Mouse (Mus musculus) intestine, embryonic 15.5 days (tissue): ENCODE results near the gene Fkbp11. TPM values are rescaled to one million over a fixed set of nuclear protein-coding genes. Genes with fewer than 3 reads are reported as not detected.

ENCODE experiments used
- ATAC-seq: fragments of 200-750 bp; cut with Nextera tagmentation; 2 replicates; pipeline ENCODE4 v1.8.0; 2017; ENCODE audit warnings: moderate TSS enrichment, moderate library complexity
- H3K27ac ChIP-seq: fragments of 300-500 bp; sonication (generic); 2 replicates; pipeline ENCODE4 v1.5.1; 2015; ENCODE audit warnings: mild to moderate bottlenecking, inconsistent platforms
- H3K27me3 ChIP-seq: fragments of 300-500 bp; sonication (generic); replicated peaks from 2 replicates; pipeline ENCODE4 v1.6.1; 2015; ENCODE audit warnings: inconsistent platforms
- H3K36me3 ChIP-seq: fragments of 300-500 bp; sonication (generic); 2 replicates; pipeline ENCODE4 v1.6.1; 2015; ENCODE audit warnings: inconsistent platforms
- H3K4me1 ChIP-seq: fragments of 300-500 bp; sonication (generic); replicated peaks from 2 replicates; pipeline ENCODE4 v1.6.1; 2015; ENCODE audit warnings: inconsistent platforms
- H3K4me2 ChIP-seq: fragments of 300-500 bp; sonication (generic); replicated peaks from 2 replicates; pipeline ENCODE4 v1.6.1; 2015; ENCODE audit warnings: mild to moderate bottlenecking, inconsistent platforms
- H3K4me3 ChIP-seq: fragments of 300-500 bp; sonication (generic); replicated peaks from 2 replicates; pipeline ENCODE4 v1.5.1; 2015; ENCODE audit warnings: inconsistent platforms
- H3K9ac ChIP-seq: fragments of 300-500 bp; sonication (generic); 2 replicates; pipeline ENCODE4 v1.6.1; 2015; ENCODE audit warnings: inconsistent platforms
- H3K9me3 ChIP-seq: fragments of 300-500 bp; sonication (generic); 2 replicates; pipeline ENCODE4 v1.6.1; 2016; ENCODE audit warnings: inconsistent platforms
- WGBS: fragments of 180-500 bp; shearing (Covaris S2); methylation state at CpG from one replicate; pipeline ENCODE4 v1.1.7; 2015; 5-methylcytosine and 5-hydroxymethylcytosine counted together
- polyA plus RNA-seq: library from polyadenylated mRNA; unstranded; fragments of >200 nt; fragmentation: Nextera tagmentation; extraction: Ambion mirVana; gene quantifications from 2 replicates; pipeline ENCODE4 v1.2.1, GENCODE M21; 2015

Fkbp11 gene
- polyA plus RNA-seq, 1 experiment from 2014 or later: 68.0 TPM

DNA sequence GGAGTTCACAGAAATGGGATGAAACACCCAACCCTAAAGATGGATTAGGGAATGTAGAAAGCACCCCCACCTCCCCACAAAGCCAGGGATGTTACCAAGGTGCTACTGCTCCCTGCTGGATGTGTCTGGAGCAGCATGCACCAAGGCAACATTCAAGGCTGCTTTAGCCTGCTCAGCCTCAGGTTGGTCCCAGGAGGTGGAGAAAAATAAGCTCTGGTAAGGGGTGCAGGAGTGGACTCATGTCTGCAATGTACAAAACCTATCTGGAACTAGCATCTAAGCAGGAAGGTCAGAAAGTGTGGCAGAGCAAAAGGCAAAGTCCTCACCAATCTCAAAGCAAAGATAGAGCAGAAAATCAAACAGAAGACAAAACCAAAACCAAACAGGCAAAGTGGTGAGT, 9.9 kb upstream of the Fkbp11 start:
- Histone ChIP-seq H3K4me1 (peaks cover 7% of the 10 kb centered on the region; the same call in 1 of the 2 replicates), H3K36me3 (peaks cover 38% of the 10 kb centered on the region), H3K9me3 (no peaks in the 10 kb centered on the region), H3K9ac (no peak overlapping the region), H3K4me2 (no peak overlapping the region), H3K4me3 (no peak overlapping the region), H3K27ac (no peak overlapping the region), H3K27me3 (no peaks in the 10 kb centered on the region)
- ATAC-seq: no peak

DNA sequence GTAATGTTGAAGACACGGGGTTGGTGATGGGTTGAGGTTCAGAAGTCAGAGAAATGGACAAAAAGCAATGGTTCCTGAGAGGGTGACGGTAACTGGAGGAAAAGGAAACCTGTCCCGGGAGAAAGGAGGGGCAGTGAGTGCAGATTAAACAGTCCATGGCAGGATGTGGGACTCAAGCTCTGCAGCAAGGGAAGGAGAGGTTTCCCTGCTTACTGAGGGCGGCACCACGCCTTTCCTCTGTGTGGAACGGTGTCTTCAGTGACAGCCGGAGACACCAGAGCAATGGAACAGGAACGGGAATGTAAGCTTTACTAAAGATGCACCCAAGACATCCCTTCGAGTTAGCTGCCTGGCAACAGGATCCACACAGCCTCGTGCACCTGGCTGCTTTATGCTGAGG, 8.5 kb upstream of the Fkbp11 start:
- H3K4me3 ChIP-seq: no peak overlapping the region
- H3K27ac ChIP-seq: no peak overlapping the region
- no peak for ATAC-seq
- H3K4me1 ChIP-seq: peaks cover 7% of the 10 kb centered on the region; the same call in 1 of the 2 replicates
- H3K9ac ChIP-seq: no peak overlapping the region
- no peaks in the 10 kb centered on the region for H3K27me3 ChIP-seq
- peaks cover 32% of the 10 kb centered on the region for H3K36me3 ChIP-seq
- H3K9me3 ChIP-seq: no peaks in the 10 kb centered on the region
- H3K4me2 ChIP-seq: no peak overlapping the region
- 89% methylated on average over 10 of the region's 10 CpGs for WGBS

DNA sequence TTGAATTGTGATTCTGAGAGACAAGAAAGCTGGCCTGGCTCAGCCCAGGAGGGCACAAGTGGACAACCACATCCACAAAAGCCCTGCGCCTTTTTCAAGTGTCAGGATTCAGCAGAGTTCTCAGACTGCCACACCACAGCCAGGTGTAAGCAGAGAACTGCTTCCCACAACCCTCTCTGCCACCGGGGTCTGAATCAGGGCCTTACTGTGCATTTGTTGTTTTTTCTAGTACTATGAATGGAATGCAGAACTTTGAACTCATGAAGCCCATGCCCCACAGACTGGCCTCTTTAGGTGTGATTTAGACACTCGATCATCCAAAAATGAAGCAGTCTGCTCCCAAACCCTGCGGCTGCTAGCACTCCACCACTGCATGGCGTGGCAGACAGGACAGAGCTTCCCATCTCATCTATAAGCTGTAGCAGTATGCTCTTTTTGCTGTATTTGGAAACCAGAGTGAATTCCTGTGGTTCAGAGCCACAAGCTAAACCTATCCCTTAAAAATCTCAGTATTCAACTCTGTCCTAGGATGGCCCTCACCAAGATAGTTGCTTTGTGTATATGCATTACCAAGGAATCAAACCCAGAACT, 6.1 kb upstream of the Fkbp11 start:
- Histone ChIP-seq H3K36me3 (peaks cover 21% of the 10 kb centered on the region), H3K9ac (peak overlapping the region; percentile 13; the same call in 1 of the 2 replicates), H3K4me2 (no peak overlapping the region), H3K27ac (0 out of 2 replicates have a peak overlapping the region, but pooled peaks have one; percentile 60), H3K4me1 (peaks cover 7% of the 10 kb centered on the region; the same call in 1 of the 2 replicates), H3K27me3 (no peaks in the 10 kb centered on the region), H3K9me3 (no peaks in the 10 kb centered on the region), H3K4me3 (no peak overlapping the region)
- WGBS: 67% methylated on average over 5 of the region's 5 CpGs
- peak; percentile 50 for ATAC-seq

DNA sequence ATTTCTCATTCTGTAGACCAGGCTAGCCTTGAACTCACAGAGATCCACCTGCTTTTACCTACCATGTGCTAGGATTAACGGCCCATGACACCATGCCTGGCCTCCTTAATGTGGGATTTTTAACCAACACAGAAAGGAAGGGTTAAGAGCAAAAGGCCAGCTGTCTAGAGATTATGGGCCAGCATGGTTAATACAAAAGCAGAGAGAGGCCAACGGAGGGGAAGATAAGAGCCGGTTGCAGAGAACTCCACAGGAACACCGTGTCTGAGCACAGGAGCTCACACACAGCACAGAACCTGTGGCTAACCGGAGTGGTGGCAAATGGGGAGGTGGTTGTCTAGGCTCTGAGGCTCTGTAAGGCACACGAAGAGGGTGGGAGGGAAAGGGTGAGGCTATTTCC, 5.4 kb upstream of the Fkbp11 start:
- WGBS: 49% methylated on average over 6 of the region's 6 CpGs
- H3K27me3 ChIP-seq: no peaks in the 10 kb centered on the region

DNA sequence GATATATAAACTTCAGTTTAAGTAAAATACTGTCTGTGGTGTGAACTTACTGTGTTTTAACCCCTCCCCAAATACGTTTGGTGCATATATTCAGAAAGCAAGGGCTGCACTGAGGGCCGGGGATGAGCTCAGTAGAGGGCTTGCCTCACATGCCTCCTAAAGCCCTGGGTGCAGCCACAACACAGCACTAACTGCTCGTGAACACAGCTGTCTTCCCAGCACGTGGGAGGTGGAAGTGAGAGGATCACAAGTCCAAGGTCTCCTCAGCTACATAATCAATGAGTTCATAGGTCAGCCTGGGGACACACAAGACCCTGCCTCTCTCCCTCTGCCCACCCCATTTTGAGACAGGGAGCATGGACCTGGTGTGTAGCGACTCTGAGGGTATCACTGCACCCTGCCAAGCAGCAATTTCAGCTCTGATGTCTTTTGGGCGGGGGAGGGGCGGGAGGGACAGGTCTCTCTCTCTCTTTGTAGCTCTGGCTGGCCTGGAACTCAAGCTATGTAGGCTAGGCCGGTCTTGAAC, 4.1 kb upstream of the Fkbp11 start:
- H3K27ac ChIP-seq: no peak overlapping the region
- WGBS: 56% methylated on average over 8 of the region's 8 CpGs
- peaks cover 15% of the 10 kb centered on the region for H3K4me1 ChIP-seq
- peaks cover 11% of the 10 kb centered on the region for H3K36me3 ChIP-seq
- no peak for ATAC-seq
- no peaks in the 10 kb centered on the region for H3K9me3 ChIP-seq
- no peak overlapping the region for H3K4me2 ChIP-seq
- H3K4me3 ChIP-seq: no peak overlapping the region
- H3K27me3 ChIP-seq: no peaks in the 10 kb centered on the region
- H3K9ac ChIP-seq: no peak overlapping the region

More for the DNA sequence above, 5.4 kb upstream of the Fkbp11 start:
- H3K4me1 ChIP-seq: peaks cover 9% of the 10 kb centered on the region
- no peak overlapping the region for H3K9ac ChIP-seq
- H3K27ac ChIP-seq: 0 out of 2 replicates have a peak overlapping the region, but pooled peaks have one; percentile 60
- no peak overlapping the region for H3K4me3 ChIP-seq
- H3K9me3 ChIP-seq: no peaks in the 10 kb centered on the region
- peak; percentile 67 for ATAC-seq
- no peak overlapping the region for H3K4me2 ChIP-seq
- peaks cover 14% of the 10 kb centered on the region for H3K36me3 ChIP-seq

DNA sequence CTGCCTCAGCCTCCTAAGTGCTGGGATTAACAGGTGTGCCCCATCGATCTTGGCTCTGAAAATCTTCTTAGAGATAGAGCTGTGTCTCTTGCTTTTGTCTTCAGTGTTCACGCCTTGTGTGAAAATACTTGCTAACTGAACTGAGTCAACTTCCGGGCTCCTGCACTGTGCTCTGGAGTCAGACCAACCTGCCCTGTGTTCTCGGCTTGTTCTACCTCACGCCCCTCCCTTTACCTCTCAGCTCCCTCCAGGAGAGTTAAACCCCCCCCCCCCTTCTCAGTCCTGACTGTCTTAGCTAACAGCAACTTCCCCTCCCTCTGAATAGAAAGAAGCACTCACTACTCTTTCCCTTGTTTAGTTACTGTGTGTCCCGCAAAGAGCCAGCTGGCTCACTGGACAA, 2.8 kb upstream of the Fkbp11 start:
- no peak for ATAC-seq
- Histone ChIP-seq H3K27ac (no peak overlapping the region), H3K36me3 (peaks cover under 1% of the 10 kb centered on the region; the same call in 1 of the 2 replicates), H3K9ac (no peak overlapping the region), H3K4me2 (no peak overlapping the region), H3K27me3 (no peaks in the 10 kb centered on the region), H3K4me1 (peaks cover 20% of the 10 kb centered on the region), H3K9me3 (no peaks in the 10 kb centered on the region), H3K4me3 (no peak overlapping the region)
- WGBS: 73% methylated on average over 6 of the region's 6 CpGs

DNA sequence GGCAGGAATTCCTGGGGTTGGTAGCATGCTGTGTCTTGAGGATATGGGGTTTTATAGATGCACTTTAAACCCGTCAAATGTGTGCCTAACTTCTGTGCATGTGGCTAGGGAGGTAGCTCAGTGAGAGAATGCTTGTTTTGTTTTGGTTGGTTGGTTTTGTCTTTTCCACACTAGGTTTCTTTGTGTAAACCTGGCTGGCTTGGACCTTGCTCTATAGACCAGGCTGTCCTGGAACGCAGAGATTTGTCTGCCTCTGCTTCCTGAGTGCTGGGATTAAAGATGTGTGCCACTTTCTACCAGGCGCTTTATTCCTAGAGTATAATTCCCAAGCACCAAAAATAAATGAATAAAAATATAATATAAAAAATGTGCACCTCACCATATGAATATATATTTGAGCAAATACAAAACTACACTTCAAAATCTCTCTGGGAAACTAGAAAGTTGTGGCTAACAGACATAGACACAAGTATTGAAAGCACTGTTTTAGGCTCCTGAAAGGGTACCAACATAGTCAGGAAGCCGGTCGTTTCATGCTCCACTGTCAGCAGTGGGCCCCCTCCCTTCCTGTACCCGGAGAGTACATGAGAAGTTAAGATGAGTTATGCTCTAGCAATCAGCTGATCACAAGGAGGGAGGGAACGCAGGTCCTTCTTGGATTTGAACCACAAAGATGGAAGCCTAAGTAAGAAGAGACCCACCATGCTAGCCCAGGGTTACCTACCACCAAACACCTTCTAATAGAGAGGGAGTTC, 2.0 kb upstream of the Fkbp11 start:
- H3K9ac ChIP-seq: no peak overlapping the region
- peaks cover 20% of the 10 kb centered on the region for H3K4me1 ChIP-seq
- no peaks in the 10 kb centered on the region for H3K36me3 ChIP-seq
- H3K9me3 ChIP-seq: no peaks in the 10 kb centered on the region
- no peaks in the 10 kb centered on the region for H3K27me3 ChIP-seq
- H3K4me3 ChIP-seq: no peak overlapping the region
- 69% methylated on average over 7 of the region's 7 CpGs for WGBS
- ATAC-seq: no peak
- H3K27ac ChIP-seq: no peak overlapping the region
- H3K4me2 ChIP-seq: no peak overlapping the region

DNA sequence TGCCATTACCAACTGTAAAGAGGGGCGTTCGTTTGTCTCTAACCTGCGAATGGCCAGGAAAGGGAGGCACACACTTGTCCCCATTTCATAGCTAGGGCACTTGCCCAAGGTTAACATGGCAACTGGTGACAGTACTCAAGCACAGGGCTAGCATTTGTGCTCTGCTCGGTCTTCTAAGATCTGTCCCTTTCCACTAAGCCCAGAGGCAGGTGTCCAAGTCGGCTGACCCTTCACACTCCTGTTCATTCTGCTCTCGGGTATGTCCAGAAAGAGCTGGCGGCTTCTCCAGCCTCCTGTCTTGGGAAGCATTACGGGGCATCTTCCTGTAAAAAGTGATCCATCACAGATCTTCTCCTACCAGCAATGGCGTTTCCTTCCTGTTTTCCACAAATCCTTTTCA, 368 bp upstream of the Fkbp11 start:
- Histone ChIP-seq H3K27me3 (no peaks in the 10 kb centered on the region), H3K36me3 (no peaks in the 10 kb centered on the region), H3K9ac (0 out of 2 replicates have a peak overlapping the region, but pooled peaks have one; percentile 61), H3K9me3 (no peaks in the 10 kb centered on the region), H3K4me3 (peak overlapping the region; percentile 55), H3K27ac (no peak overlapping the region), H3K4me1 (peaks cover 20% of the 10 kb centered on the region), H3K4me2 (peak overlapping the region; percentile 93)
- WGBS: 33% methylated on average over 9 of the region's 9 CpGs
- ATAC-seq: no peak

DNA sequence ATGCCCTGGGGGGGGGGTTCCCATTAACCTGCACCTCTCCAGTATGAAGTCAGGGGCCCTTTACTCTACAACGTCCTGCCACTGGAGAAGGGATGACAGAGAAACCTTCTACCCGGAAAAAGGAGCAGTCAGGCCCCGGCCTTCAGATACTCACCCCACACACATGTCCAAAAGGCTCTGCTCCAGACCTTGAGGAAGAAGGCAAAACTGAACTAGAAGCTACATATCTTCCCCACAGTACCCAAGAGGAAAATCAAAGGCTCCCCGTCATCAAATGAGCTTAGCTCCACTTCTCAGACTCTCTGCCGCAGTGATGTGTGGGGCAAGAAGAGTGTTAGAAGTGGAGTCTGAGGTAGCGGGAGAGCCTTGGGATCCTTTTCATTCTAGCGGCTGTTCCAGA, 1.3 kb downstream of the Fkbp11 start:
- peak overlapping the region; percentile 61; the same call in 1 of the 2 replicates for H3K9ac ChIP-seq
- peak overlapping the region; percentile 55 for H3K4me3 ChIP-seq
- WGBS: 41% methylated on average over 7 of the region's 7 CpGs
- no peaks in the 10 kb centered on the region for H3K27me3 ChIP-seq
- no peak overlapping the region for H3K27ac ChIP-seq
- H3K36me3 ChIP-seq: no peaks in the 10 kb centered on the region
- ATAC-seq: no peak
- no peaks in the 10 kb centered on the region for H3K9me3 ChIP-seq
- peak overlapping the region; percentile 93 for H3K4me2 ChIP-seq
- H3K4me1 ChIP-seq: peaks cover 26% of the 10 kb centered on the region

DNA sequence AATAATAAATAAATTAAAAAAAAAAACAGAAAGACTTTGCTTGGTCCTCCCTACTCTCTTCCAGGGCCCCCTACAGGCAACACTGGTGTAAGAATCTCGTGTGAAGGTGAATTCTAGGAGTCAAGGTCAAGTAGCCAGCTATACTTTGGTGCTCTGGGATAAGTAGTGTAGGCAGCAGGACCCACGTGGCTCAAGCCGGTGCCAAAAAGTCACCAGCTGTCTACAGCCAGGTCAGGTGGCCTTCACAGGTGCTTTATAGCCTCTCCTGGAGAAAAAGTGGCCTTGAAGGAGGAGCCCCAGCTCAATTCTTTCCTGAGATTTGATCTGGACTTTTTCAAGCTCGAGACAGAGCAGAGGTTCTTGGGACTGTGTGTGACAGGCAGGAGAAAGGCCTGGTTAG, 1.9 kb downstream of the Fkbp11 start:
- Histone ChIP-seq H3K9ac (no peak overlapping the region), H3K4me1 (peaks cover 26% of the 10 kb centered on the region), H3K36me3 (no peaks in the 10 kb centered on the region), H3K9me3 (no peaks in the 10 kb centered on the region), H3K27me3 (0 out of 2 replicates have a peak, but pooled peaks cover 3% of the 10 kb centered on the region), H3K27ac (no peak overlapping the region), H3K4me2 (no peak overlapping the region), H3K4me3 (no peak overlapping the region)
- WGBS: 69% methylated on average over 4 of the region's 4 CpGs
- ATAC-seq: no peak

DNA sequence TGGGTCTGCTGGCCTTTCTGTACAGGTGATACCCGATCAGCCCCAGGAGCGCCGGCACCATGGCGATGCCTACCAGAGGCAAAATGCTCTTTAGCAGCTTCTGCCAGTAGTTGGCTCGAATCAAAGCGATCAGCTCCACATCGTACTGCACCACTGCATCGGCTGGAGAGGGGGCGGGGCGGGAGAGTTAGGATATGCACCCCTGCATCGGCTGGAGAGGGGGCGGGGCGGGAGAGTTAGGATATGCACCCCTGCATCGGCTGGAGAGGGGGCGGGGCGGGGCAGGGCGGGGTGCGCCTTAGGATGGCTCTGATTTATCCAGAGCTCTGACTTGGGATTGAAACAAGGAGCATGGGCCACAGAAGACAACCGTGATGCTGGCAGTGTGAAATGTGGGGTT, 3.6 kb downstream of the Fkbp11 start:
- no peak overlapping the region for H3K9ac ChIP-seq
- ATAC-seq: no peak
- peaks cover 26% of the 10 kb centered on the region for H3K4me1 ChIP-seq
- no peaks in the 10 kb centered on the region for H3K9me3 ChIP-seq
- 0 out of 2 replicates have a peak, but pooled peaks cover 3% of the 10 kb centered on the region for H3K27me3 ChIP-seq
- 33% methylated on average over 19 of the region's 19 CpGs for WGBS
- peak overlapping the region; percentile 27 for H3K4me2 ChIP-seq
- H3K4me3 ChIP-seq: no peak overlapping the region
- H3K27ac ChIP-seq: no peak overlapping the region
- no peaks in the 10 kb centered on the region for H3K36me3 ChIP-seq

DNA sequence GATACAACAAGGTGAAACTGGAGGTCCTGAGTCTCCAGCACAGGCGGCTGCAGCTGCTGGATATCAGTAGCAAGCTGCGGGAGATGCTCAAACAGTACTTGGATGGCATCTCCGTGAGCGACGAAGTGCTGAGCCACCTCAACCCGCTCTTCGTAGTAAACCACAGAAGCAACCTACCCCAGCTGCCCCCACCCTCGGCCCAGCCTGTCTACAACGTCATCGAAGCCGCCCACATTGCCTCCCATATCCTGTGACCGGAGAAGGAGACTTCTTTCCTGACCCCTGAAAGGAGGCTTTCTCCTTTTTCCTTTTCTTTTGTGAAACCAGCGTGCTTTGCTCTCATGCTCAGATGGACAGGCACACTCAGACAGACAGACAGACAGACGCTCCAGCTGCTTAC, 5.1 kb downstream of the Fkbp11 start:
- WGBS: 53% methylated on average over 14 of the region's 14 CpGs

More for the DNA sequence above, 5.1 kb downstream of the Fkbp11 start:
- 0 out of 2 replicates have a peak, but pooled peaks cover 3% of the 10 kb centered on the region for H3K27me3 ChIP-seq
- no peak overlapping the region for H3K4me3 ChIP-seq
- H3K36me3 ChIP-seq: no peaks in the 10 kb centered on the region
- H3K27ac ChIP-seq: no peak overlapping the region
- peaks cover 21% of the 10 kb centered on the region for H3K4me1 ChIP-seq
- H3K4me2 ChIP-seq: no peak overlapping the region
- H3K9me3 ChIP-seq: no peaks in the 10 kb centered on the region
- H3K9ac ChIP-seq: no peak overlapping the region
- ATAC-seq: no peak
